Mouse (Mus musculus) kidney, embryonic 16.5 days (tissue): ENCODE measurements at regions not wholly inside any gene's neighbourhood (a gene's known extent, or its start where the extent isn't known, plus 50 kb on each side); places are given as distances from the start of the nearest gene placed in this dataset.

Experiments used
- ATAC-seq: fragments of 200-750 bp; cut with Nextera tagmentation; 2 replicates; pipeline ENCODE4 v1.8.0; 2017; ENCODE audit warnings: moderate TSS enrichment; ENCODE audit not compliant: low FRiP score, low TSS enrichment
- H3K27ac ChIP-seq: fragments of 300-500 bp; sonication (generic); 2 replicates; pipeline ENCODE4 v1.5.1; 2014; ENCODE audit warnings: low read length
- H3K27me3 ChIP-seq: fragments of 300-500 bp; sonication (generic); 2 replicates; pipeline ENCODE4 v1.6.1; 2014; ENCODE audit warnings: low read length, control low read depth, mixed read lengths; ENCODE audit not compliant: insufficient read depth
- H3K36me3 ChIP-seq: fragments of 300-500 bp; sonication (generic); 2 replicates; pipeline ENCODE4 v1.6.1; 2014; ENCODE audit warnings: low read length, control low read depth, mixed read lengths; ENCODE audit not compliant: insufficient read depth
- H3K4me1 ChIP-seq: fragments of 300-500 bp; sonication (generic); 2 replicates; pipeline ENCODE4 v1.6.1; 2014; ENCODE audit warnings: low read length, control low read depth, mixed read lengths; ENCODE audit not compliant: insufficient read depth
- H3K4me2 ChIP-seq: fragments of 300-500 bp; sonication (generic); replicated peaks from 2 replicates; pipeline ENCODE4 v1.6.1; 2014; ENCODE audit warnings: low read depth, low read length
- H3K4me3 ChIP-seq: fragments of 300-500 bp; sonication (generic); 2 replicates; pipeline ENCODE4 v1.5.1; 2014; ENCODE audit warnings: mild to moderate bottlenecking, low read length
- H3K9ac ChIP-seq: fragments of 300-500 bp; sonication (generic); replicated peaks from 2 replicates; pipeline ENCODE4 v1.6.1; 2014; ENCODE audit warnings: low read length
- H3K9me3 ChIP-seq: fragments of 300-500 bp; sonication (generic); 2 replicates; pipeline ENCODE4 v1.6.1; 2016; ENCODE audit warnings: low read length, control low read depth
- WGBS: fragments of 180-500 bp; shearing (Covaris S2); extraction: QIAGEN DNeasy Blood & Tissue Kit; methylation state at CpG from one replicate; pipeline ENCODE4 v1.1.7; 2014; 5-methylcytosine and 5-hydroxymethylcytosine counted together

DNA sequence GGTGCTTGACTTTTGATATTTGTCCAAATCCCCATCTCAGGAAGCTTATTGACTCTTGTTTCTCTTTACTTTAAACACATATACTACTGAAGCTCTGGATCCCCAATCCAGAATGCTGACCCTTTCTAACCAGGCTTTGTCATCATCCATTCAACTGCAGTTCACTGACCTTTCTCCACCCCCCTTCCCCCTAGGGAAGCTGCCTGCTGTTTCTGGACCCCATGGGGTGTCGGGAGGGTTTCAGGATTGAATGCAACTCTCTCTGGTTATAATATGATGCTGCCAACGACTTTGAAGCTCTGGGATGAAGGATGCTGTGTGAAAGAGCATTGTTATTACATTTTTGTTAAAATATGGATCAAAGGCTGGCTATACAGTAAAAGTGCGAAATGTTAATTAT lies 318.7 kb upstream of the Id2 start:
- H3K4me1 ChIP-seq = peaks cover 15% of the 10 kb centered on the region
- WGBS = 30% methylated on average over 3 of the region's 3 CpGs
- H3K36me3 ChIP-seq = no peaks in the 10 kb centered on the region
- H3K4me3 ChIP-seq = no peak overlapping the region
- peaks cover 7% of the 10 kb centered on the region; the same call in 1 of the 2 replicates for H3K9me3 ChIP-seq
- no peaks in the 10 kb centered on the region for H3K27me3 ChIP-seq
- no peak for ATAC-seq
- no peak overlapping the region for H3K4me2 ChIP-seq
- H3K9ac ChIP-seq = no peak overlapping the region
- H3K27ac ChIP-seq = no peak overlapping the region; the same call in 1 of the 2 replicates

DNA sequence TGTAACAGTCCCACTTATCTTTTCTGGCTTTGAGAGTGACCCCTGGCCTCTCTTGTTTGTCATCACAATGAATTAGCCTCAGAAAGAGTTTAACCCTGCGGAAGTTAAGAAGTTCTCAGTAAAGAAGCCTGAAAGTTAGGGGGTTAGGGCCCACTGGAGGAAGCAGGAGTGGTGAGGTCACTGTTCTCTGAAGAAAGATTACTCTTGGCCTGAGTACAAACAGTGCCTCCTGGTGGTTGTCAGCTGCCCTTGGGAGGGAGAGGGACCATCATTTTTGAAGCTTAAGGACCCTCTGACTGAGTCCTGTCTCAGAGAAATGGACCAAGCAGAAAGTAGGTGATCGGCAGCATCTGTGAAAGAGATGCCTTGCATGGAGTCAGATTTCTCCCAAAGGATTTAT lies 318.3 kb upstream of the Id2 start:
- peak overlapping the region; percentile 60 for H3K27ac ChIP-seq
- ATAC-seq = 0 out of 2 replicates have a peak, but pooled peaks have one; percentile 15

DNA sequence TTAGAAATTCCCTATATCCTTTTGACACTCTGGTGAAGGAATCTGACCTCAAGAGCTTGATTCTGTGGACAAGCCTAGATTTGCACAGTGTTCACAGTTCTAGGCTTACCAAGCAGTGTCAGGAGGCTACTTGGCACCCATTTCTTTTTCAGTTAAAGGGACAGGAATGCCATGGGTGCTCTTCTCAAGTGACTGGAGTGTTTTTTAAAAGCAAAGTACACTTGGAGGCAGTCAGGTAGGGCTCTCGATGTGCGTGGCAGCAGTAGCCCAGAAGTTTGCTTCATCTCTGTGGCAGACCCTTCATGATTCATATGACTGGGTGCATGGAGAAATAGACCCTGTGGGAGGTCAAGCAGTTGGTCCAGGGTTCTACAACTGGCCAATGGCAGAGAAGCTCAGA lies 310.4 kb upstream of the Id2 start:
- H3K27ac ChIP-seq = no peak overlapping the region
- H3K4me1 ChIP-seq = no peaks in the 10 kb centered on the region
- no peak overlapping the region for H3K4me3 ChIP-seq
- no peak overlapping the region for H3K4me2 ChIP-seq
- H3K9me3 ChIP-seq = peaks cover 2% of the 10 kb centered on the region; the same call in 1 of the 2 replicates
- no peak for ATAC-seq
- no peak overlapping the region for H3K9ac ChIP-seq
- no peaks in the 10 kb centered on the region for H3K36me3 ChIP-seq
- no peaks in the 10 kb centered on the region for H3K27me3 ChIP-seq
- 92% methylated on average over 2 of the region's 2 CpGs for WGBS

More for the DNA sequence above, 318.3 kb upstream of the Id2 start:
- peaks cover 15% of the 10 kb centered on the region for H3K4me1 ChIP-seq
- H3K36me3 ChIP-seq = no peaks in the 10 kb centered on the region
- no peak overlapping the region for H3K4me2 ChIP-seq
- H3K9me3 ChIP-seq = peaks cover 7% of the 10 kb centered on the region; the same call in 1 of the 2 replicates
- H3K9ac ChIP-seq = no peak overlapping the region
- no peak overlapping the region for H3K4me3 ChIP-seq
- 17% methylated on average over 2 of the region's 2 CpGs for WGBS
- H3K27me3 ChIP-seq = no peaks in the 10 kb centered on the region

DNA sequence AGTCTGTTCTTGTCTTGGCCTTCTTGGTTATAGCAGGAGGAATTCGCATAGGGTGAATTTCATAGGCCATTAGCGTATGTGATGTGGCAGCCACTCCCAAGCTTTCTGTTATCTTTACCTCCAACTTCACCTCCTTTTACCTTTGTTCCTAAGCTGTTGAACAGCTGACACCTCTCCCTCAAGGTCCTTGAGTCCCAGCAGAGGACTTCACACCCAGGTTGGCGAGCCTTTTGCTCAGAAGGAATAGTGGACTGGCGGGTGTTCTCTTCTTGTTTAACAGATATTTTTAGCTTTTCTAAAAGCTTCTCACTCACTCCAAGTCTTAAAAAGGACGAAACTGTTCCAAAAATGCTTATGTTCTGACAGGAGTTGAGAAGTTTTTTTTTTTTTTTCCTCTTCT lies 303.4 kb upstream of the Id2 start:
- Histone ChIP-seq H3K27ac (no peak overlapping the region), H3K9me3 (no peaks in the 10 kb centered on the region), H3K4me2 (no peak overlapping the region), H3K27me3 (no peaks in the 10 kb centered on the region), H3K4me1 (no peaks in the 10 kb centered on the region), H3K36me3 (no peaks in the 10 kb centered on the region), H3K4me3 (no peak overlapping the region), H3K9ac (no peak overlapping the region)
- ATAC-seq = no peak
- WGBS = 87% methylated on average over 5 of the region's 5 CpGs

DNA sequence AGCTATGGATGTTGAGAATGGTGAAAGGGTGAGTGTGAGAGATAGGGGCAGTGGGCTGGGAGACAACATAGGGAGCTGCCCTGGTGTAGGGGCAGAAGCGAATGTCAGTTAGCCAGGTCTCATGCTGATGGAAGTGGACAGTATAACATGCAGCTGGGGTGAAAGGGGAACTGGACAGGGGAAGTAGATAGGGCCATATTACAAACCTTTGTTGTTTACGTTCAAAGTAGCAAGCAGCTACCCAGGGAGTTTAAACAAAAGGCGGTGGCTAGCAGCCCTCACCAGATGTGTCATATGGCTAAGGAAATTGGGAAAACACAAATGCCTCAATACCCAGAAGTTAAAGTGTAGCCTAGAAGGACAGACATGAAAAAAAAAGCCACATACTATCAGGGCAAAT lies 301.8 kb upstream of the Id2 start:
- no peaks in the 10 kb centered on the region for H3K9me3 ChIP-seq
- H3K36me3 ChIP-seq = no peaks in the 10 kb centered on the region
- H3K4me1 ChIP-seq = no peaks in the 10 kb centered on the region
- no peak for ATAC-seq
- no peak overlapping the region for H3K4me3 ChIP-seq
- H3K4me2 ChIP-seq = no peak overlapping the region
- no peak overlapping the region for H3K9ac ChIP-seq
- no peaks in the 10 kb centered on the region for H3K27me3 ChIP-seq
- whole genome bisulfite sequencing = 89% methylated on average over 3 of the region's 3 CpGs
- H3K27ac ChIP-seq = no peak overlapping the region

DNA sequence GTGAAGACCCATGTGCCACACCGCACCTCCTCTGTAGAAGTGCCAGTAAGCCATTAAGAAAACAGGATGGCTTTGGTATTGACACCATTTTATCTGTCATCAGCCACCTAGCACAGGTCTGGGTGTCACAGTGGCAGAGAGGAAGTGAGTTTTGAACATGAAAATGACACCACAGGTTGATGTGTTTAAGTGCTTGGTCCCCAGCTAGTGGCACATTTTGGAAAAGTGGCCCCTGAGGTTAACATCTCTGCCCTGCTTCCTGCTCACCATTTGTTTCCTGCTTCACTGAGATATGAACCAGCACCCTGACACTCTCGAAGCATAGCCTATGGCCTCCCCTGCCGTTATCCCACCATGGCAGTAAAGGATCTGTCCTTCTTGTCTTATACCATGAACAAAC lies 297.4 kb upstream of the Id2 start:
- Histone ChIP-seq H3K36me3 (no peaks in the 10 kb centered on the region), H3K4me3 (no peak overlapping the region), H3K9me3 (no peaks in the 10 kb centered on the region), H3K27me3 (no peaks in the 10 kb centered on the region), H3K9ac (no peak overlapping the region), H3K4me1 (no peaks in the 10 kb centered on the region), H3K4me2 (no peak overlapping the region), H3K27ac (no peak overlapping the region)
- WGBS = 83% methylated on average over 3 of the region's 3 CpGs
- ATAC-seq = no peak

DNA sequence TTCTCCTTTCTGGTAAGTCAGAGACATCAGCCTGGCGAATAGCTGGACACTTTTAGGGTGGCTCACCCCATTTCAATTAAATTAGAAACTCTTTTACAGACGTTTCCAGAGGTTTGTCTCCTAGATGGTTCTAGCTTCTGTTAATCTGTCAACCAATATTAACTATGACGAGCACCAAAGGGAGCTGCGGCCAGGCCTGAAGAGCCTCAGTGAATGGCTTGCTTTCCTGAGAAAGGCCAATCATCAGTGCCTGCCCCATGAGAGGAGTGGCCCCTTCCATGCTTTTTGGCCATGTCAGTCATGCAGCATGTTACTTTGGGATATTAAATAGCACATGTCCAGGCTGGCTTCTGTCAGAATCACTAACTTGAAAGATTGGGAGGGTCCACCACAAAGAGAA lies 296.6 kb upstream of the Id2 start:
- Histone ChIP-seq H3K9me3 (no peaks in the 10 kb centered on the region), H3K27me3 (no peaks in the 10 kb centered on the region), H3K4me1 (no peaks in the 10 kb centered on the region), H3K4me3 (no peak overlapping the region), H3K9ac (no peak overlapping the region), H3K27ac (no peak overlapping the region), H3K36me3 (no peaks in the 10 kb centered on the region), H3K4me2 (no peak overlapping the region)
- 68% methylated on average over 4 of the region's 4 CpGs for WGBS
- no peak for ATAC-seq

DNA sequence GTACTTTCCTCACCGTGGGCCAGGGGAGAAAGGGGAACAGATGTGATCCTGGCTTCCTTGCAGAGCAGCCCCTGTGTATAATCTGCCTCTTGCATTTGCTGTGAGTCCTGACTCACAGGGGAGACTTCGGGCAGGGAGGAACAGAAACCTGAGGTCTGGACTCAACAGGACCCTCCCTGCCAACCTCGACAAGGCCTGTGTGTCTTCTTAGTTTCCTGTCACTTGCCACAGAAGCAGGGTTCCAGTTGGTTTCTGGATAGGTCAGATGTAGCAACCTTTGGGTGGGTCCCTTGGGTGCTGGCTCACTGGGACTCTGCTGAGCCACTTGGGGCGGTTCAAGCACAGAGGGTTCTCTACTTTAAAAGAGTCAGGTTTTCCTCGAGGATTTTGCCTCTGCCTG lies 292.3 kb upstream of the Id2 start:
- no peak for ATAC-seq
- H3K36me3 ChIP-seq = no peaks in the 10 kb centered on the region
- H3K27ac ChIP-seq = no peak overlapping the region
- no peaks in the 10 kb centered on the region for H3K27me3 ChIP-seq
- H3K4me3 ChIP-seq = no peak overlapping the region
- 65% methylated on average over 5 of the region's 5 CpGs for WGBS
- H3K4me1 ChIP-seq = no peaks in the 10 kb centered on the region; the same call in 1 of the 2 replicates
- H3K9ac ChIP-seq = no peak overlapping the region
- no peak overlapping the region for H3K4me2 ChIP-seq
- no peaks in the 10 kb centered on the region for H3K9me3 ChIP-seq

DNA sequence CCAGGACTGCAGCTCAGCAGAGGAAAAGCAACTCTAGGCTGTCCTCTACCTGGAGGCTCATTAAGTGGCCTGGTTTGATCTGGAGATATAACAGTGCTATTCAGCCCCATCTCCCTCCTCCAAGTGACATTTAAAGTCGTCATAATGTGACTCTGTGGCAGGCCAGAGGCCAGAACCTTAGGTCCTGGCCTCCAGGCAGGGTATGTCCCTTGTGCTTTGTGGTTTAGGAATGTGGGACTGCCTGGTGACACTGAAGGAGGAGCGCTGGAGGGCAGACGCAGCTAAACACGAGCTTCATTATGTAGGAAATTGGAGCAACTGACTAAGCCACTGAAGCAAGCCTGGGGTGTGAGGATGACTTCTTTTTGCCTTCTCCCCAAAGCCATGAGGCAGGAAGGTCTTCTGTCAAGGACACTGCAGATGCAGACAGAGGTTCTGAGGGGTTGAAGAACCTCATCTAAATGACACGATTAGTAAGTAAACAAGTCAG lies 290.9 kb upstream of the Id2 start:
- no peaks in the 10 kb centered on the region; the same call in 1 of the 2 replicates for H3K4me1 ChIP-seq
- no peak overlapping the region for H3K27ac ChIP-seq
- WGBS = 52% methylated on average over 5 of the region's 5 CpGs
- no peak overlapping the region for H3K4me2 ChIP-seq
- H3K36me3 ChIP-seq = no peaks in the 10 kb centered on the region
- H3K4me3 ChIP-seq = no peak overlapping the region
- no peak for ATAC-seq
- no peaks in the 10 kb centered on the region for H3K9me3 ChIP-seq
- H3K9ac ChIP-seq = no peak overlapping the region
- no peaks in the 10 kb centered on the region for H3K27me3 ChIP-seq

DNA sequence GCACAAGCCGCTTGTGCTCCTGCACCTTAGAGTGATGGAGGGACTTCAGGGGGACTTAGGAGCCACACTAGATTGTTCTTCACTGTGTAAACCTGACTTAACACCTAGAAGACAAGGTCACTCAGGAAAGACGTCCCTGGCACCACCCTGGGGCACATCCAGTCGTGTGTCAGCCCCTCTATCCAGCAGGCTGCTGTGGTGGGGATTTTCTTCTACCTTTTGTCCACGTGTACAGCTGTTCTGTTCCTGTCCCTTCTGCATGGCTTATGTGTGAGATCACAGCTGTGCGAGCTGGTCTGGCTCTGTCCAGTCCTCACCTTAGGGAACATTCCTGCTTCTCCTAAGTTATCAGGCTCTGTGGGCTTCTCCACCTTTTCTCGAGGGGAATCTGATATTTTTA lies 286.0 kb upstream of the Id2 start:
- Histone ChIP-seq H3K36me3 (no peaks in the 10 kb centered on the region), H3K27me3 (no peaks in the 10 kb centered on the region), H3K4me1 (no peaks in the 10 kb centered on the region; the same call in 1 of the 2 replicates), H3K4me3 (no peak overlapping the region), H3K27ac (no peak overlapping the region), H3K9me3 (no peaks in the 10 kb centered on the region), H3K9ac (no peak overlapping the region), H3K4me2 (no peak overlapping the region)
- no peak for ATAC-seq
- WGBS = 71% methylated on average over 6 of the region's 6 CpGs
